Mouse (Mus musculus): ENCODE measurements at regions not wholly inside any gene's neighbourhood (a gene's known extent, or its start where the extent isn't known, plus 50 kb on each side); places are given as distances from the start of the nearest gene placed in this dataset.

DNA sequence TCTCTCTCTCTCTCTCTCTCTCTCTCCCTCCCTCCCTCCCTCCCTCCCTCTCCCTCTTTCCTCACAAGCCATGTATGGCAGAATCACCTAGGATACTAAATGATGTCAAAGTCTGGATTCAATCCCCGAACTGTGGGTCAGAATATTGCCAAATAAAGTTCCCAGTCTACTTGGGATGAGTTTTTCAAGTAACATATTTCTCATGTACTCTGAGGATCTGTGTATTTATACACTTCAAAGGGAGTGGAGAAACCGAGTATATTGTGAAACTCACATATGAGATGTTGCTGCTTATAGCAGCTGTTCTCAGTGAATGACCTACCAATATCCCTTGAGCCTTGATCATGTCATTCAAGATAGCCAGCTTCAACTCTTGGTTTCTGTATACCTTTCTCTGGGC is 151.7 kb upstream of the Gorab start:
- TF ChIP-seq CTCF (conservative IDR thresholded peaks at IDR 0.05 in 1 of 2, IDR thresholded peaks at IDR 0.05 in 1 of 2; ENCODE audit: low read depth in 2 of 2, low read length in 2 of 2) (no peak), ELF1 (IDR thresholded peaks at IDR 0.05; ENCODE audit: low read depth, low read length) (no peak), IRF4 (IDR thresholded peaks at IDR 0.05; ENCODE audit: low read depth, low read length) (no peak), POLR2A (IDR thresholded peaks at IDR 0.05; ENCODE audit: low read depth, low read length) (no peak), ETS1 (conservative IDR thresholded peaks at IDR 0.05; ENCODE audit: low read depth, low read length) (no peak), GABPA (IDR thresholded peaks at IDR 0.05; ENCODE audit: insufficient replicate concordance, low read depth, low read length) (no peak), MAZ (IDR thresholded peaks at IDR 0.05; ENCODE audit: low read depth, low read length) (no peak), EP300 (IDR thresholded peaks at IDR 0.05; ENCODE audit: low read length) (no peak), MEF2A (IDR thresholded peaks at IDR 0.05; ENCODE audit: borderline replicate concordance, low read depth, low read length) (no peak), NELFE (IDR thresholded peaks at IDR 0.05; ENCODE audit: low read depth, low read length) (no peak), HCFC1 (IDR thresholded peaks at IDR 0.05; ENCODE audit: low read depth, low read length) (no peak), E2F4 (IDR thresholded peaks at IDR 0.05; ENCODE audit: insufficient replicate concordance, low read depth, low read length) (no peak), ZC3H11A (IDR thresholded peaks at IDR 0.05; ENCODE audit: low read depth, low read length) (no peak)
